Mouse (Mus musculus): ENCODE measurements around the gene Mars2. TPM values are rescaled to one million over a fixed set of nuclear protein-coding genes. Genes with fewer than 3 reads are reported as not detected.

Gene Mars2
- polyA plus RNA-seq, 1 experiment = 2.5 TPM

GRCm38 (mm10) chr1:55227376-55227775, 9.6 kb upstream of the Mars2 start:
- Histone ChIP-seq H3K4me3 (ENCODE audit: extremely low read depth, insufficient read depth, insufficient read length) (no peak overlapping the region), H3K27ac (ENCODE audit: insufficient read depth, low read length) (no peak overlapping the region), H3K4me1 (ENCODE audit: control insufficient read depth, insufficient read depth, insufficient read length) (no peaks in the 10 kb centered on the region; the same call in 1 of the 2 replicates), H3K36me3 (ENCODE audit: control insufficient read depth, insufficient read depth, low read length) (no peaks in the 10 kb centered on the region), H3K27me3 (ENCODE audit: control insufficient read depth, insufficient read depth, low read length) (peaks cover 1% of the 10 kb centered on the region; the same call in 1 of the 2 replicates)
- TF ChIP-seq CTCF (IDR thresholded peaks at IDR 0.05; ENCODE audit: extremely low read depth, insufficient read depth, insufficient read length, insufficient replicate concordance) = no peak
- TF ChIP-seq POLR2A (IDR thresholded peaks at IDR 0.05; ENCODE audit: low read depth, low read length) = no peak
- 43% methylated on average over 1 of the region's 1 CpGs for WGBS
- no peak for DNase-seq (ENCODE audit: low read depth in 1 of 2, low spot score in 2 of 2)

GRCm38 (mm10) chr1:55228256-55228884, 8.6 kb upstream of the Mars2 start:
- Histone ChIP-seq H3K27me3 (ENCODE audit: control insufficient read depth, insufficient read depth, low read length) (peaks cover 1% of the 10 kb centered on the region; the same call in 1 of the 2 replicates), H3K27ac (ENCODE audit: insufficient read depth, low read length) (no peak overlapping the region), H3K36me3 (ENCODE audit: control insufficient read depth, insufficient read depth, low read length) (no peaks in the 10 kb centered on the region), H3K4me1 (ENCODE audit: control insufficient read depth, insufficient read depth, insufficient read length) (no peaks in the 10 kb centered on the region; the same call in 1 of the 2 replicates), H3K4me3 (ENCODE audit: extremely low read depth, insufficient read depth, insufficient read length) (no peak overlapping the region)
- 91% methylated on average over 8 of the region's 8 CpGs for WGBS
- TF ChIP-seq CTCF (IDR thresholded peaks at IDR 0.05; ENCODE audit: extremely low read depth, insufficient read depth, insufficient read length, insufficient replicate concordance) (no peak), POLR2A (IDR thresholded peaks at IDR 0.05; ENCODE audit: low read depth, low read length) (no peak)
- DNase-seq (ENCODE audit: low read depth in 1 of 2, low spot score in 2 of 2) = no peak

- Histone ChIP-seq H3K4me1 (ENCODE audit: control insufficient read depth, insufficient read depth, insufficient read length) (no peaks in the 10 kb centered on the region; the same call in none of the 2 replicates), H3K4me3 (ENCODE audit: extremely low read depth, insufficient read depth, insufficient read length) (no peak overlapping the region), H3K27ac (ENCODE audit: insufficient read depth, low read length) (no peak overlapping the region), H3K27me3 (ENCODE audit: control insufficient read depth, insufficient read depth, low read length) (no peaks in the 10 kb centered on the region), H3K36me3 (ENCODE audit: control insufficient read depth, insufficient read depth, low read length) (no peaks in the 10 kb centered on the region)
- no peak for DNase-seq (ENCODE audit: low read depth in 1 of 2, low spot score in 2 of 2)
- 75% methylated on average over 16 of the region's 16 CpGs for WGBS
- TF ChIP-seq CTCF (IDR thresholded peaks at IDR 0.05; ENCODE audit: extremely low read depth, insufficient read depth, insufficient read length, insufficient replicate concordance) (no peak), POLR2A (IDR thresholded peaks at IDR 0.05; ENCODE audit: low read depth, low read length) (no peak)
These were observed 2.0 kb upstream of the Mars2 start for GRCm38 (mm10) chr1:55234910-55235520.

GRCm38 (mm10) chr1:55236487-55236886, 490 bp upstream of the Mars2 start:
- H3K36me3 ChIP-seq (ENCODE audit: control insufficient read depth, insufficient read depth, low read length) = no peaks in the 10 kb centered on the region
- no peaks in the 10 kb centered on the region for H3K27me3 ChIP-seq (ENCODE audit: control insufficient read depth, insufficient read depth, low read length)
- H3K4me1 ChIP-seq (ENCODE audit: control insufficient read depth, insufficient read depth, insufficient read length) = peaks cover 4% of the 10 kb centered on the region
- no peak overlapping the region for H3K4me3 ChIP-seq (ENCODE audit: extremely low read depth, insufficient read depth, insufficient read length)
- no peak for TF ChIP-seq CTCF (IDR thresholded peaks at IDR 0.05; ENCODE audit: extremely low read depth, insufficient read depth, insufficient read length, insufficient replicate concordance)
- no peak for TF ChIP-seq POLR2A (IDR thresholded peaks at IDR 0.05; ENCODE audit: low read depth, low read length)
- DNase-seq (ENCODE audit: low read depth in 1 of 2, low spot score in 2 of 2) = no peak
- 25% methylated on average over 5 of the region's 5 CpGs for WGBS
- no peak overlapping the region for H3K27ac ChIP-seq (ENCODE audit: insufficient read depth, low read length)

- peak overlapping the region; percentile 77 for H3K27ac ChIP-seq (ENCODE audit: insufficient read depth, low read length)
- H3K36me3 ChIP-seq (ENCODE audit: control insufficient read depth, insufficient read depth, low read length) = no peaks in the 10 kb centered on the region
- no peak for DNase-seq (ENCODE audit: low read depth in 1 of 2, low spot score in 2 of 2)
- peak overlapping the region; percentile 79 for H3K4me3 ChIP-seq (ENCODE audit: extremely low read depth, insufficient read depth, insufficient read length)
- no peaks in the 10 kb centered on the region for H3K27me3 ChIP-seq (ENCODE audit: control insufficient read depth, insufficient read depth, low read length)
- TF ChIP-seq POLR2A (IDR thresholded peaks at IDR 0.05; ENCODE audit: low read depth, low read length) = no peak
- TF ChIP-seq CTCF (IDR thresholded peaks at IDR 0.05; ENCODE audit: extremely low read depth, insufficient read depth, insufficient read length, insufficient replicate concordance) = no peak
- H3K4me1 ChIP-seq (ENCODE audit: control insufficient read depth, insufficient read depth, insufficient read length) = peaks cover 4% of the 10 kb centered on the region
- WGBS = under 1% methylated on average over 23 of the region's 23 CpGs
These were observed 725 bp downstream of the Mars2 start for GRCm38 (mm10) chr1:55237643-55238161.

- H3K36me3 ChIP-seq (ENCODE audit: control insufficient read depth, insufficient read depth, low read length) = no peaks in the 10 kb centered on the region
- H3K4me3 ChIP-seq (ENCODE audit: extremely low read depth, insufficient read depth, insufficient read length) = peak overlapping the region; percentile 79
- peaks cover 4% of the 10 kb centered on the region for H3K4me1 ChIP-seq (ENCODE audit: control insufficient read depth, insufficient read depth, insufficient read length)
- no peak overlapping the region for H3K27ac ChIP-seq (ENCODE audit: insufficient read depth, low read length)
- TF ChIP-seq POLR2A (IDR thresholded peaks at IDR 0.05; ENCODE audit: low read depth, low read length) (no peak), CTCF (IDR thresholded peaks at IDR 0.05; ENCODE audit: extremely low read depth, insufficient read depth, insufficient read length, insufficient replicate concordance) (no peak)
- 23% methylated on average over 13 of the region's 13 CpGs for WGBS
- DNase-seq (ENCODE audit: low read depth in 1 of 2, low spot score in 2 of 2) = no peak
- H3K27me3 ChIP-seq (ENCODE audit: control insufficient read depth, insufficient read depth, low read length) = no peaks in the 10 kb centered on the region
These were observed 1.5 kb downstream of the Mars2 start for GRCm38 (mm10) chr1:55238496-55238895.

GRCm38 (mm10) chr1:55239237-55239636, 2.3 kb downstream of the Mars2 start:
- 2% methylated on average over 1 of the region's 1 CpGs for WGBS
- peak; percentile 48 to 50 for DNase-seq (ENCODE audit: low read depth in 1 of 2, low spot score in 2 of 2)
- Histone ChIP-seq H3K4me3 (ENCODE audit: extremely low read depth, insufficient read depth, insufficient read length) (no peak overlapping the region; the same call in 1 of the 2 replicates), H3K4me1 (ENCODE audit: control insufficient read depth, insufficient read depth, insufficient read length) (peaks cover 4% of the 10 kb centered on the region), H3K27ac (ENCODE audit: insufficient read depth, low read length) (no peak overlapping the region), H3K27me3 (ENCODE audit: control insufficient read depth, insufficient read depth, low read length) (no peaks in the 10 kb centered on the region), H3K36me3 (ENCODE audit: control insufficient read depth, insufficient read depth, low read length) (no peaks in the 10 kb centered on the region)
- TF ChIP-seq CTCF (IDR thresholded peaks at IDR 0.05; ENCODE audit: extremely low read depth, insufficient read depth, insufficient read length, insufficient replicate concordance) (peak; percentile 33; the same call in 1 of the 2 replicates), POLR2A (IDR thresholded peaks at IDR 0.05; ENCODE audit: low read depth, low read length) (no peak)
